Mouse (Mus musculus) mesoderm, embryonic 11.5 days (tissue): Measurements from ENCODE around the gene Adssl1.

Source experiments
- DNase-seq: peaks from one replicate; pipeline ENCODE4 v3.0.0-alpha.2; 2012; ENCODE audit warnings: low read depth, low spot score

Adssl1 gene

DNA sequence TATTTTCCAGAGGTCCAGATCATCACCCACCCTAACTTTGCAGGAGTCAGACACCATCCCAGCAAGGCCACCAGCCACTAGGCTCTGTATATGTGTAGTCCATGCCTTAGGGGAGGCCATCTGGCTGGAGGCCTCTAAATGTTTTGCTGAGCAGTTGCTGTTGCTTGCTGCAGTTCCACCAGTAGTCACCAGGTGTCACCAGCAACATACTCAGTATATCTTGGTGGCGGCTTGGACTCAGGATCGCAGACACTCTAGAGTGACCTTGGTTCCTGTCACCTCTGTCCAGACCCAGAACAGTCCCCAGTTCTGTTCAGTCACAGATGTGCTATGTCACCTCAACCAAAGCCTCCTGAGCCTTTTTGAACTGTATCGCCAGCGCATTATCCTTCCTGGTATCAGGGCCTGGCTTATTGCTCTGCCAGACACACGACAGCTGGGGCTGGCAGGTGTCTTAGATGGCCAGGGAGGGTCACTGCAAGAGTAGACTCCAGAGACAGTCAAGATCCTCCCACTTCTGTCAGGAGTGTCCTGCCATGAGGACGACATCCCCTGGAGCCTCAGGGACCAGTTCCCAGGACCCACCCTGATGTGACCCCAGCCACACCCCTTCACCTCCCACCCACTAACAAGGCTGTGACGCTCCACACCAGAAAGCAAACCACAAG lies 33.4 kb downstream of the Adssl1 start:
- DNase-seq = peak; percentile 87

DNA sequence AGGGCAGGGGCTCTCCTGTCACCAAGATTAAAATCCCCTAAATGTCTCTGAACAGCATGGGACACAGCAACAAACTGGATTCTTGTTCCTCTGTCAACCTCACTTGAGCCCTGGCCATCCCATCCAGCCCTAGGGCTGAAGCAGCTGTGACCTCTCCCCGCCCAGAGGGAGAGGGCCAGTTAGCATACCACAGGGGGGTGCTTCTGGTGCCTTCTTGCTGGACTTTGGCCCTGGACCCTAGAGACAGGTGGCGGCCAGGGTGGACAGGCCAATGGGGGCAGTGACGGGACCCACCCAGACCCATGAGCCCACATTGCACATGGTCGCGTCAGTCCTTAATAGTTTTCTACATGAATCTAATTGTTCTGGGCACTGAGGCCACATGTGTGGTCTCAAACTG lies 34.2 kb downstream of the Adssl1 start:
- DNase-seq = no peak

DNA sequence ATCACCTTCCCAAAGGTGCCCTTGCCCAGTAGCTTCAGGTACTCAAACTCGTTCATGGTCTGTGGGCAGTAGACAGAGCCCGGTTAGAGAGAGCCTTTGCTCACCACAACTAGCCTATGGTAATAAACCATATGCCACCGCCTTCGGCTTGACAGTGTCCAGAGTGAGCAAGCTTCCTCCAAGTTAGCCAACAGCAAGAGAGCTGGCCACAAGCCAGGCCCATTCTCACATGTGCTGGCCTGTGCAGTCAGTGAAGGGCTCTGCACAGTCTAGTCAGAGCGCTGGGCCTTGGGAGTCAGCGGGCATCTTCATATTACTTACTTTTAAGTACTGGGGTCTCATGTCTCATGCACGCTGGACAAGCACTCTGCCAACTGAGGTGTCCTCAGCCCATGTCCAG lies 38.8 kb downstream of the Adssl1 start:
- no peak for DNase-seq

DNA sequence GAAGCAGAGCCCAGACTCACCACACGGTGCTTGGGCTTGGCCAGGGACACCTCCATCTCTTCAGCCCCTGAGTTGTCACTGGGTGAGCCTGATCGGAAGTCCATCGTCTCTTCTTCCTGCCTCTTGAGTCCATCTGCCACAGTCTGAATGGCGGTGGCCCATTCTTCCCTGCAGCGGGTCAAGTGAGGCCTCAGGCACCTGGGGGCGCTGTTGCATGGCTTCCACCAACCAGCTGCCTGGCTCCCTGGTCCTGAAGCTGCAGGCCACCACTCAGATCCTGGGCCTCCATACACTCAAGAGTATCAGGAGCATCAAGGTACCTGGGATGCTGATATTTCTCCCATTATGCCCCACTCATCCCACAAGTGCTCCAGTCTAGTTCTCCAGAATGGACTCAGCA lies 39.3 kb downstream of the Adssl1 start:
- peak; percentile 19 for DNase-seq

DNA sequence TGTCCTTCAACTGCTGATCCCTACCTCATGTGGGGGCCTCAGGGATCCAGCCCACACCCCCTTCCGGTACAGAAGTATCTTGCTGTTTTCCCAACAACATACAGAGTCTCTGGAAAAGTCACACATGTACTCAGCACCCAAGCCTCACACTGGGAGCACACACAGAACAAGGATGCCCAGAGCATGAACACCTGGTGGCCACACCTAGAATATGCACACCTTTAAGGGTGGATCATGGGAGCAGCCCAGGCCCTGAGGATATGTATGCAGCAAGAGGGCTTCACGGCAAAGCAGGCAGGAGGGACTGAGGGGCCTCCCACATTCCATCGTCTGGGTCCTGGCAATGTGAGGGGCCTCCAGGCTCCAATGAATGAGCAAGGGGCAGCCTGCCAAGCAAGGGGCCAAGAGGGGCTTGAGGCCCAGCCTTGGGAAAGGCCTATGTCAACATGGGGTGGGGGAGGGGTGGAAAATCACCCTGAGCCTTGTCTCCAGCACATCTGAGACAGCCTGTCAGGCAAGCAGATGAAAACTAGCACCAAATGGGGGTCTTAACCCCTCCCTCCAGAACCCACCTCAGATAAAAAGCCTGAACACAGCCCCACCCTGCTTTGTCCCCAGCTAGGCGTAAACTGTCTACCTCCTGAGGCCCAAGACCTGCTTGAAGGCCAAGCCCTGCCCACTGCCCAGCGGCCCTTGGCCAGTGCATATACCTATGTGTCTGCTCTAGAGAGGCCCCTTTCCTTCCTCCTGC lies 40.9 kb downstream of the Adssl1 start:
- DNase-seq = peak; percentile 72

DNA sequence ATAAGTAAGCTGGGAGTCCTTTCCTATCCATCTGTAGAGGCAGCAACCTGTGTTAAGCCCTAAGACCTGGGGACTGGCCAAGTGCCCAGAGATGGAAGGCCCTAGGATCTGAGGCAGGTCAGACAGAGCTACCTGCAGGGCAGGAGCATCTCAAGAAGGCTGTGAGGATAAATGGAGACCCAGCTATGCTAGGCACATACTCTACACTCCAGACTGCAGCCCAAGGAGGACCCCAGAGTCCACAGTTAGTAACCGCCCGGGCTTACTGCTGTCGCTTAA lies 41.4 kb downstream of the Adssl1 start:
- no peak for DNase-seq

DNA sequence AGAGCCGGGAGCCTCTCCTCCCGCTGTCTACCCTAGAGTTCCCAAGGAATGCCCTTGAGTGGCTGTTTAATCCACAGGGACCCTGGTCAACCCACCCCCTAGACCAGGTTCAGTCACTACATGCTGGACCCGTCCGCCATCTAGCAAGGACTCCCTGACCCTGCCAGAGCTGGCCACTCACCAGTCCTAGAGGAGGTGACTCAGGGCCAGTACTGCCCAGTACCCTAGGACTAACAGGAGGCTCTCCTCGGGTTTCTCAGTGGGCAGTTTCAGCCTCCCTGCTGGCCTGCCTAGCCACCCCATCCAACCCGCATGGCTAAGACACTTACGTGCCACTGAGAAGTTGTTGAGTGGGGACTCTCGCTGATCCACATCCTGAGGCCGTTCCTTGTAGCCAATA lies 42.0 kb downstream of the Adssl1 start:
- no peak for DNase-seq

DNA sequence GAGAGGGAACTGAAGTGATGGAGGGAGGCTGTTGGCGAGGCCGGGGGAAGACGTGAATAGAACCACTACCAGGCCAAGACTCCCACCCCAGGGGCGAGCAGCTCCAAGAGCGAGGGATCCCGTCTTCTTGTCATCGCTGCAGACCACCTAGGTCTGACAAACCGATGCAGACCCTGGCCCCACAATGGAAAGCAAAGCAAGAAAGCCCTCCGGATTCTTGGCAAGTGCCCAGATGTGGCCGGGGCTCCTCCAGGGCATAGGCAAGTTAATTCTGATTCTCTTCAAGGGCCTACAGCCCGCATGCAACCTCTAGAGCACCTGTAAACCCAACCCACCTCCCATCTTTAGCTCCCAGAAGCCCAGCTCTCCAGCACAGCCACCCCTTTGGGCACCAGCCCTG lies 43.5 kb downstream of the Adssl1 start:
- DNase-seq = no peak

DNA sequence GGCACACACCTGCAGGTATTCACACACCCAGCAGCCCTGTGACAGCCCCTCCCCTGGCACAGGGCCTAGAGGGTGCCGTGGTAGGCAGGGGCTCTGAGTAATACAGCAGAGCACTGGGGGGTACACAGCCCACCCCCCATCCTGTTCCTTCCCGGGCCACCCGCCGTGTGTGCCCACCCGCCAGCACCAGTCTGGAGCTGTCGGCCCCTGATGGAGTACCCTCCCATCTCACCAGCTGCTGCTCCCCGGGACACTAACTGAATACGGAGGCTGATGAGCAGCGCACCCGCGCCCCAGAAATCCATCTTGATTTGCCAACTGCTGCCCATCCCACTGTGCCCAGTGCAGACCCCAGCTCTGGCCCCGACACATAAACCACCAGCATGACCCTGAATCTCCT lies 43.9 kb downstream of the Adssl1 start:
- no peak for DNase-seq

DNA sequence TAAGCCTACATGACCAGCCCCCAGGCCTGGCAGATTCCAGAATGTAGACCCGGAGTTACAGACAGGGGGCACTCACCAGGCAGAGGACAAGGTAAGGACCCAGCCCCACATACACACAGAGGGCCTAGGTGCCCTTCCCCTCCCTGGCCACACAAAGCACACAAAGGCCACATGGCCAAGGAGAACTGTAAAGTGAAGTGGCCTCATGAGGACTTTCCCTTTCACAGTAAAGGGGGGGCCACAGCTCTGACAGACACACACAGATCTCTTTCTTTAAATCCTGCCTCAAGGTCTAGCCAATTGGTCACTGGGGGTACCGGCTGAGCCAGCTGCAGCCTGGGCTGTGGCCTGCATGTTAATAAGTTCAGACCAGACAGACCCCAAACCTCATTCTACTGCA lies 44.3 kb downstream of the Adssl1 start:
- peak; percentile 41 for DNase-seq

DNA sequence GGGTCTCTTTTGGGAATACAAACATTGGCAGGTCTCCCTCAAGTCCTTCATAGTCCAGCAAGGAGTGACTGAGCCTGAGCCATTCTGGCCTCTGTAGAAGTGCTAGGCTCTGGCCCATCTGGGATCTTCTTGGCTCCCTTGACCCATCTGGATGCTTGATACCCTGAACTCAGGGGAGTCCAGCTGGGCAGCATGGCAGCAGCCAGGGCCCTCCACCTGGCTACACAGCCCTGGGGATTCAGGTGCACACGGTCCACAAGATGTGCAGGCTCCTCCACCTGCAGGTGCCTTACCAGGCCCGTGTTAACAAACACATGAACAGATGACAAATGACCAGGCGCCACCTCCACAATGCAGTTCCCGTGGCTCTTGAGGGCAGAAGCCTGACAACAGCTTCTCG lies 44.8 kb downstream of the Adssl1 start:
- no peak for DNase-seq

DNA sequence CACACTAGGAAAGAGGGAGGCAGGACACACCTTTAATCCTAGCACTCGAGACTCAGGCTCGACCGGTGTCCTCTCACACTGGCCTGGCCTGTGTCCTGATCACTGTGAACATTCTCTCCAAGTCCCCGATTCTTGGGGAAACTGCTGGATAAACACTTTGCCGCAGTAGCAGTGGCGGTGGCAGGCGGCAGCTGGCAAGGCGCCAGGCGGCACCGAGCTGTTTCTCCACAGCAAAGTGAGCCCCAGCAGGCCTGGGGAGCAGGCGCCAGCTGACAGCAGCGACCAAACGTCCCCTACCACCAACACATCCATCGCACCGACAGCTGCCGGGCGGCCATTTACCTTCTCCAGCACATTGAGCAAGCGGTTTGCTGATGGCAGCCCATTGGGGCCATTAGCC lies 45.6 kb downstream of the Adssl1 start:
- DNase-seq = peak; percentile 34

DNA sequence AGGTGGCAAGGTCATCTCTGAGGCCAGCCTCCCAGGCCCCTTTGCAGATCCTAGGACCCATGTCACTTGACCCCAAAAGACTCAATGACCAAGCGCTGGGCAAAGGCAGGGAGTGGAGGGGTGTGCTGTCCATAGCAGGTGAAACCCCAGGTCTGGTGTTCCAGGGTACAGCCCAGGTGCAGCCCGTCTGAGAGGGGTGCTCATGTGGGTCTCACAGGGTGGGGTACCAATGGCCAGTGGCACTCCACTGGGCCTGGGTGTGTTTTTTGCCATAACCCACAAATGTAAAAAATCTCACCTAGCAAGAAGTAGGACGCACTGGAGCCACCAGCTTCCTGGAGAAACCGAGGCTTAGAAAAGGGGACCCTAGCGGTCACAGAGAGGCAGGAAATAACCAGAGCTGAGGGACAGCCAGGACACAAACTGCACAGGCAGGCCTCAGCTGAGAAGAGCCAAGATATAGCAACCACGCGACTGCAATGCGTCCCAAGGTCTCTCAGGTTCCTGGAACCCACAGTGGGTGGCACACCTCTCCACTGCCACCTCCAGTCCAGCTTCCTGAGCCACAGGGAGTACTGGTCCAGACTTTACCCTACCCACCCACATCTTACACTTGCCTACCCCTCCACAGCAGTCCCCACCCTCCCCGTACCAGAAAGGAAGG lies 46.2 kb downstream of the Adssl1 start:
- DNase-seq = no peak

DNA sequence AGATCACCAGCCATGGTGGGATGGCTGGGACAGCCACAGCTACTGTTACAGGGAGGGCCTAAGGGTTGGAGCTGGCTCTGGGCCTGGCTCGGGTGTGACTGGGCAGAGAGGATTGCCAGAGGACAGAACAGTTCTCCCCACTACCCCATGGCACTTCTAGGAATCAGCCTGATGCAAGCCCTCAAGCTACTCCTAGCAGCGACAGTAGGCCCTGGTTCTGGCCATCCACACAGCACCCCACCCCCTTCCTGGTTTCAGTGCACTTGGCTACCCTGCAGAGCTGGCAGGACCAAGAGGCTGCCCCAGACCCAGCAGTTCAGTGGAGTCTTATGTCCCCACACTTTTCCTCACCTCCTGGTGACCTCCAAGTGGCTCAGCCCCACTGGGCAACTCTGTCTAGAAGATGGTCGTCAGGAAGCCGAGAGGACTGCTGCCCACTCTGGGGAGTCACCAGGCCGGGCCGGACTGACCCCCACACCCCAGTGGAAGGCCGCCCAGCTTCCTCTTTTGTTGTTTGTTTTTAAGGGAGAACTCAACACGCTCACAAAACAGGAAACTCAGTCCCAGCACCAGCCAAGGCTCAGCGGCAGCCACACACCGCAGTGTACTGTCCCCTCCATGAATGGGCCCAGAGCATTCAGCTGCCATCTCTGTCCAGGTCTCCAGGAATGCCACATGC lies 47.9 kb downstream of the Adssl1 start:
- DNase-seq = no peak

DNA sequence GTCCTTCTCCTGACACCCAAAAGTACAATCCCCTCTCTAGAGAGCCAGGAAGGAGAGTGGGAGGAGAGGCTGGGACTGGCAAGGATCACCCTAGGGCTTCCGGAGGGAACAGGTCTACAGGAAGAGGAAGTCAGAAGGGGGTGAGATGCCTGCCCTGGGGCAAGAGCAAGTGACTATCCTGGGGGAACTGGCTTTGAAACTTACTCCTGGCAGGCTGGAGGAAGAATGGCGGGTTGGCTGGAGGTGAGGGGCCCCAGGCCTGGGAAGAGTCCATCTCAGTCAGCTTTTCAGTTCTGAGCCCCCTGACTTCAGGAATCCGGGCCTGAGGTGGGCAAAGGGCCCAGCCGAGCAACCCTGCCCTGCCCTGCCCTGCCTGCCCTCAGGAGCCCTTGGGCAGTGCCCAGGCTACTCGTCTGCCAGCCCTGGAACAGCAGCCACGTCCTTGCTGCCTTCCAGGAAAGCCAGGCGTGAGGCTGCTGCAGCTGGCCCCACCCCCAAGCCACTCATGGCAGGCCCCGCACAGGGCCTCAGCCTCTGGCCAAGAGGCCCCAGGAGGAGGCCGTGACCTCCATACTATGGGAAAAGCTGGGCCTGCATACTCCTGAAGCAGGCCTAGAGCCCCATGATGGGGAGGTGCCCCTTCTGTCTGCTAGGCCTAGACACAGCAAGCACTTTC lies 51.0 kb downstream of the Adssl1 start:
- no peak for DNase-seq

DNA sequence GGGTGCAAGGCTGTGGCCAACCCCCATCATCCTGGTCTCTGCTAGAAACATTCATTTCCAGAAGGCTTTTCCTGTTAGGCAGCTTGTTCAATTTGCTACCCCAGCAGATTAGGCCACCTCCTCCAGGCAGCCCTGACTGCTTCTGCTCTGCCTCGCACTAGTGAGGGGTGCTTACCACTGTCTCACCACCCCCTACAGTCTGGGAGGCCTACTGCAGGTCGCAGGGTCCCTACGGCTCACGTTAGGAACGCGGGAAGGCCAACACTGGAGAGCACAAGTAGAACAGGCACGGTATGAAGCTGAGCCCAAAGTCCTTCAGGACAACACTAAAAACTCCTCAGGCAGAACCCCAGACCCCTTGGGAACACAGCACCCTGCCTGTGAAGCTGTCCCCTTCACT lies 52.0 kb downstream of the Adssl1 start:
- peak; percentile 22 for DNase-seq

DNA sequence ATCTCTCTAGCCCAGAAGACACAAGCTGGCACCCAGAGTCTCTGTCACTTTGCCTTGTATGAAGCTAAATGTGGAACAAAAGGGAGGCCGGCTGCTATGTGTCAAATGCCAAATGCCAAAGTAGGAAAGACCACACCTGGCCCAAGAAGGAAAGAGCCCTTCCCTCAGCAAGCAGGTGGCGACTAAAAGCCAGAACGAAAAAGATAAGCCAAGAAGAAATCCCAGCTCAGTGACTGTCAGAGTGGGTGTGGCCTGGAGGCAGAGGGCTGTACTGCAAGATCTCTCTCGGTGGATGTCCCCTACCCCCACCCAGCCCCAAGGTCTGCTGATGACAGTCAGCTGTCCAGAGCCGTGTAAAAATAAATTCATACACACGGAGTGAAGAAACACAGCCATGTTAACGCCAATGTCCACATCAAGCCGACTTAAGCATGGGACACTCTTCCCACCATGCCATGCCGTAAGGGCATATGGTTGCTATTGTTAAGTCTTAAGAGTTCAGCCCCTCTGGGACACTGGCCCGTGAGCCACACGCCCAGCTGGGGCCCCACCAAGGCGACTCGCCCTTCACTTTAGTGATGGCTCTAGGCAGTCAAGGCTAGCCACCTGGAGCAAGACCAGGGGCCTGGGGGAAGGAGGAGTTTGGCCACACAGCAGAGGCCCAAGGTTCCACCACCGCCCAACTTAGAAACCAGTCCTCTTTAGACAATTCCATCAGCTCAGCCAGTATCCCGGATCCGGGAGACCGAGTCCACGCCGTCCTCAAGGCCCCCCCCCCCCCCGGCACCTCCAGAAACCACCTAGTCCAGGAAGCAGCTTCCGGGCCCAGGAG lies 53.1 kb downstream of the Adssl1 start:
- peak; percentile 65 for DNase-seq

DNA sequence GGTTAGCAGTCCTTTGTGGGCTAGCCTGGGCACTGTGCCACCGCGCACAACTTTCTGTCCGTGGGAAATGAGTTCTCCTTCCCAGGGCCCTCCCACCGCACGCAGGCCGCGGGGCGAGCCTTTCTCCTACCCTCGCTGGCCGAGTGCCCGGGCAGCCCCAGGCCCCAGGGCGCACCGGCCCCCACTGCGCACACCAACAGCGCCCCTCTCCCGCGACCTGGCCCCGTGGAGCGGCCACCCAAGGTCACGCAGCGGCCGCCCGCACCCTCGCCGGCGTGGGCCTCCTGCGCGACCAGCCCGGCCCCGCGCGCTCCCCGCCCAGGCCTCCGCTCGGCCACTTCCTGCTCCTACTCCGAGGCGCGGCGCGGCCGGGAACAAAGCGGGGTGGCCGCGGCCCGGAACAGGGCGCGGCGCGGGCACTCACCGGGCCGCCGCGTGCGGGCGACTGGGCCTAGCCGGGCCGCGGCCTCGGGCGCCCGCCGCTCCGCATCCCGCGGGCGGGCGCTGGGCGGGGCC lies 53.8 kb downstream of the Adssl1 start:
- peak; percentile 23 for DNase-seq

DNA sequence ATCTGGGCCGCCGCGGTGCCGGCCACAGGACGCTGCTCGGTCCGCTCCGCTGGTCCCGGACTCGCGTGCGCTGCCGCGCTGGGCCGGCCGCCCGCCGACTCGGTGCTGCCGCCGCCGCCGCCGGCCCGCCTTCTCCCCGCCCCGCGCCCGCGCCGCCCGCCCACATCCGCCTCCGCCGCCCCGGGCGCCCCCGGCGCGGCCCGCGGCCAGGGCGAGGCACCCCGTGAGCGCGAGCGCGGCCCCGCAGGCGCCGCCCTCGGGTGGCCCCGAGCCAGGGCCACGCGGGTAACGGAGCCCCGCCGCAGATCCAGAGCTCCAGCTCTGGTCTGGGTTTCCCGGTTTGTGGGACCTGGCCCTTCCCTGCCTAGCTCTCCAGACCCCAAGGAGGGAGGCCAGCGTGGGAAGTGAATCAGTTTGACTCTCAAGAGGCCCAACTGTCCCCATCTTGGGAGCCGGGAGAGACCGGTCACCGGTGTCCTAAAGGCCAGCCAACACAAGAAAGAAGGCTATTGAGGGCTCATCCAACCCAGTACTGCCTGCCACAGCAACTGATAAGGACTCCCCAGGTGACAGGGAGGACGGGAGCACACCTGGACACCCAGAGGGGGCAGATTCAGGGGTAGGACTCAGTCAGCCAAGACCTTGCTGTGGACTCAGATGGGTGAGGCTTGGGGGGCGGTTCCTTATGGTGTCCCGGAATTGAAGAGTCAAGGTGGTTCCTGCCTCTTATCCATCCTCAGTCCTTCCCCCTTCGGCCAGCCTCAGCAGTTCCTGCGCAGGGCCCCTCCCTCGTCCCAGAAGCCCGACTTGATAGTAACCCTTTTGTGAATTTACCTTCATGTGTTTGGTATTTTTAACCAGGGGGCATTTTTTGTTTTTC lies 54.5 kb downstream of the Adssl1 start, which contains the start of gene Akt1:
Gene Akt1, minus strand, starts transcription at position 753 of the 880 bp plus-strand sequence.
- DNase-seq = peak; percentile 38
